Mouse (Mus musculus) hindbrain, embryonic 11.5 days (tissue): ENCODE data around the gene Clp1. TPM values are rescaled to one million over a fixed set of nuclear protein-coding genes. Genes with fewer than 3 reads are reported as not detected.
"Not testable (repeated sequence)": the region's sequence is repeated elsewhere in the genome, so short reads cannot be mapped to it uniquely, and the experiment has no call there.

Experiments
- ATAC-seq: fragments of 200-750 bp; cut with Nextera tagmentation; 2 replicates; pipeline ENCODE4 v1.8.0; 2017; ENCODE audit warnings: mild to moderate bottlenecking, moderate TSS enrichment, moderate library complexity; ENCODE audit not compliant: low FRiP score
- DNase-seq: peaks from one replicate; pipeline ENCODE4 v3.0.0-alpha.2; 2015; ENCODE audit warnings: low spot score
- H3K27ac ChIP-seq: fragments of 300-500 bp; sonication (generic); 2 replicates; pipeline ENCODE4 v1.5.1; 2014; ENCODE audit warnings: mild to moderate bottlenecking, low read depth, low read length
- H3K27me3 ChIP-seq: fragments of 300-500 bp; sonication (generic); 2 replicates; pipeline ENCODE4 v1.6.1; 2014; ENCODE audit warnings: mild to moderate bottlenecking, low read length, moderate library complexity, mixed read lengths; ENCODE audit not compliant: control insufficient read depth, insufficient read depth
- H3K36me3 ChIP-seq: fragments of 300-500 bp; sonication (generic); 2 replicates; pipeline ENCODE4 v1.6.1; 2014; ENCODE audit warnings: mild to moderate bottlenecking, low read length, moderate library complexity, mixed read lengths; ENCODE audit not compliant: control insufficient read depth, insufficient read depth
- H3K4me1 ChIP-seq: fragments of 300-500 bp; sonication (generic); replicated peaks from 2 replicates; pipeline ENCODE4 v1.6.1; 2014; ENCODE audit warnings: low read length, mixed read lengths; ENCODE audit not compliant: control insufficient read depth, insufficient read depth
- H3K4me2 ChIP-seq: fragments of 300-500 bp; sonication (generic); replicated peaks from 2 replicates; pipeline ENCODE4 v1.6.1; 2014; ENCODE audit warnings: mild to moderate bottlenecking, low read depth, low read length
- H3K4me3 ChIP-seq: fragments of 300-500 bp; sonication (generic); 2 replicates; pipeline ENCODE4 v1.5.1; 2014; ENCODE audit warnings: low read depth, low read length
- H3K9ac ChIP-seq: fragments of 300-500 bp; sonication (generic); 2 replicates; pipeline ENCODE4 v1.6.1; 2014; ENCODE audit warnings: low read depth, low read length
- H3K9me3 ChIP-seq: fragments of 300-500 bp; sonication (generic); 2 replicates; pipeline ENCODE4 v1.6.1; 2016; ENCODE audit warnings: low read length; ENCODE audit not compliant: control insufficient read depth
- WGBS: fragments of 180-500 bp; shearing (Covaris S2); extraction: QIAGEN DNeasy Blood & Tissue Kit; methylation state at CpG from one replicate; pipeline ENCODE4 v1.1.7; 2014; 5-methylcytosine and 5-hydroxymethylcytosine counted together
- polyA plus RNA-seq: library from polyadenylated mRNA; unstranded; fragments of >200 nt; fragmentation: Nextera tagmentation; extraction: Ambion mirVana; gene quantifications from 2 replicates; pipeline ENCODE4 v1.2.1, GENCODE M21; 2014

Gene Clp1
- polyA plus RNA-seq, 1 experiment from 2014 or later, result 44.3 TPM

DNA sequence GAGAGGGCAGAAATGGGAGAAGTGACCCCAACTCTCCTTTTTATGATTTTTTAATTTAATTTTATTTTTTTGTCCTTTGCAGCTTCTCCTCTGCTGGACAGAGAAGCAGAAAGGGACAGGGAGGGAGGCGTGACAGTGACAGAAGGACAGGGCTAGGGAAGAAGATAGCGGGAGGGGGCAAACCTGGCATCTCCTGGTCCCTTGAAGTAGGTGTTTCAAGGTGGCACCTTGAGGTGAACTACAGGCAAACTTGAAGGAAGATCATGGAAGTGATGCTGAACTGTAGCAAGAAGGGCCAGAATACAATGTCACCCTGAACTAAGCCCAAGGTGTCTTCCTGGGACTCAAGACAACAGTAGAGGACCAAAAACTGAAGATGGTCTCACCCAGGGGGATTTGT is 7.8 kb upstream of the Clp1 start:
- peak overlapping the region; percentile 86 for H3K9ac ChIP-seq
- H3K4me2 ChIP-seq, result peak overlapping the region; percentile 72
- WGBS, result 6% methylated on average over 2 of the region's 2 CpGs
- H3K9me3 ChIP-seq, result no peaks in the 10 kb centered on the region
- peaks cover 21% of the 10 kb centered on the region for H3K4me1 ChIP-seq
- H3K4me3 ChIP-seq, result peak overlapping the region; percentile 50
- no peaks in the 10 kb centered on the region for H3K27me3 ChIP-seq
- H3K27ac ChIP-seq, result peak overlapping the region; percentile 74
- ATAC-seq (no peak), DNase-seq (no peak)
- H3K36me3 ChIP-seq, result no peaks in the 10 kb centered on the region

- peaks cover 21% of the 10 kb centered on the region for H3K4me1 ChIP-seq
Measured at GRCm38 (mm10) chr2:84734351-84734864, 7.3 kb upstream of the Clp1 start.

GRCm38 (mm10) chr2:84733579-84734300 is 6.6 kb upstream of the Clp1 start, which contains the start of gene Ypel4:
Ypel4 (plus strand) TSS chr2:84734058.
- 5% methylated on average over 8 of the region's 8 CpGs for WGBS
- peak; percentile 69 for DNase-seq
- Histone ChIP-seq H3K27ac (peak within 1 kb of the TSS; percentile 74), H3K4me3 (peak within 1 kb of the TSS; percentile 50), H3K9ac (peak within 1 kb of the TSS; percentile 86), H3K4me1 (peaks cover 21% of the 10 kb centered on the region), H3K4me2 (peak within 1 kb of the TSS; percentile 72), H3K36me3 (no peaks in the 10 kb centered on the region), H3K9me3 (no peaks in the 10 kb centered on the region), H3K27me3 (no peaks in the 10 kb centered on the region)
- peak; percentile 63 for ATAC-seq

More at GRCm38 (mm10) chr2:84734351-84734864, 7.3 kb upstream of the Clp1 start:
- ATAC-seq (peak; percentile 51), DNase-seq (peak; percentile 76)
- under 1% methylated on average over 11 of the region's 11 CpGs for WGBS
- Histone ChIP-seq H3K27ac (peak overlapping the region; percentile 74), H3K36me3 (no peaks in the 10 kb centered on the region), H3K9me3 (no peaks in the 10 kb centered on the region), H3K27me3 (no peaks in the 10 kb centered on the region), H3K4me2 (peak overlapping the region; percentile 72), H3K9ac (peak overlapping the region; percentile 86), H3K4me3 (peak overlapping the region; percentile 50)

DNA sequence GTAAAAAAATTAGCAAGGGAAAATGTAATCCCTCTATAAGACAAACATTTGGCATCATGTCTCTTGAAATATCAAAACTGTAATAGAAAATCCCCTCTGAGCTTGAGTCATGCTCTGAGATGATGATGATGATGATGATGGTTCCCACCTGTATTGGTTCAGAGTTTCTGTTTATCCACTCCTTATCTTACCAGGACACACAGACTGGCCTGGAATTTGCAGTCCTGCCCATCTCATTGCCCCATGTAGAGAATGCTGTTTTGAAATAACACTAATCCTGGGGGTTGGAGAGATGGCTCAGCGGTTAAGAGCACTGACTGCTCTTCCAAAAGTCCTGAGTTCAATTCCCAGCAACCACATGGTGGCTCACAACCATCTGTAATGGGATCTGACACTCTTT is 5.2 kb upstream of the Clp1 start:
- H3K4me1 ChIP-seq, result peaks cover 9% of the 10 kb centered on the region; the same call in 1 of the 2 replicates
- no peak overlapping the region for H3K9ac ChIP-seq

DNA sequence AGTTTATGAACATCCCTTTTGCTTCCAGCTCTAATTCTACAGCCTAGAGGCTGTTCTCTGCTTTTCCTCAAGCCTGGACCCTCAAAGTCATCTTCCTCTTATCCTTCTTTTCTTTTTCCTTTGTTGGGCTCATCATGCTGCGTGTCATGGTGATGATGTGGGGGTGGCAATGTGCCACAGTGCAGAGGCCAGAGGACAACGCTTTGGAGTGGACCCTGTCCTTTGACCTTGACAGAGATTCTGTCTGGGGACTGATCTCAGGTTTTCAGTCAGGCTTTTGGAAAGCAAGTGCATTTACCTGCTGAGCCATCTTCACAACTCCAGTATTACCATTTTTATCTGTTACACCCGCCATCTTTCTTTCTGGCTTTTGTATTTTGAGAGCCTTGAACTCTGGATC is 4.1 kb upstream of the Clp1 start:
- ATAC-seq, result no peak

More for the DNA sequence above, 5.2 kb upstream of the Clp1 start:
- Histone ChIP-seq H3K36me3 (no peaks in the 10 kb centered on the region), H3K27ac (no peak overlapping the region), H3K4me2 (no peak overlapping the region), H3K4me3 (no peak overlapping the region), H3K9me3 (no peaks in the 10 kb centered on the region), H3K27me3 (no peaks in the 10 kb centered on the region)
- ATAC-seq (no peak), DNase-seq (no peak)
- WGBS, result 50% methylated on average over 1 of the region's 1 CpGs

DNA sequence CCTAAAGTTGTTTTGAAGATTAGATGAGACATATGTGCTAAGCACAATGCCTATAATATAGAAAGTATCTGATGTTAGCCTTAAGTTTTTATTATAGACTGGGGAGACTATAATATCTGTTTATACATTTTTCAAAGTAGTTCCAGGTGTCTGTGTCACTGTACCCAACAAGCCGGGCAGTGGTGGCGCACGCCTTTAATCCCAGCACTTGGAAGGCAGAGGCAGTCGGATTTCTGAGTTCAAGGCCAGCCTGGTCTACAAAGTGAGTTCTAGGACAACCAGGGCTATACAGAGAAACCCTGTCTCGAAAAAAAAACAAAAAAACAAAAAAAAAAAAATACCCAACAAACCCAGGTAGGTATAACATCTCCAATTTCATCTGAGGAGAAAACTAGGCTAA is 1.0 kb upstream of the Clp1 start:
- H3K4me1 ChIP-seq, DNase-seq, H3K36me3 ChIP-seq, H3K27me3 ChIP-seq, ATAC-seq, H3K9me3 ChIP-seq, H3K9ac ChIP-seq, H3K27ac ChIP-seq, H3K4me2 ChIP-seq, H3K4me3 ChIP-seq: not testable (repeated sequence)
- WGBS, result 82% methylated on average over 5 of the region's 5 CpGs

More for the DNA sequence above, 4.1 kb upstream of the Clp1 start:
- Histone ChIP-seq H3K4me1 (peaks cover 2% of the 10 kb centered on the region; the same call in 1 of the 2 replicates), H3K27ac (no peak overlapping the region), H3K9ac (no peak overlapping the region), H3K4me3 (no peak overlapping the region), H3K27me3 (no peaks in the 10 kb centered on the region), H3K4me2 (no peak overlapping the region), H3K36me3 (no peaks in the 10 kb centered on the region), H3K9me3 (no peaks in the 10 kb centered on the region)
- WGBS, result 84% methylated on average over 3 of the region's 3 CpGs
- DNase-seq, result no peak

DNA sequence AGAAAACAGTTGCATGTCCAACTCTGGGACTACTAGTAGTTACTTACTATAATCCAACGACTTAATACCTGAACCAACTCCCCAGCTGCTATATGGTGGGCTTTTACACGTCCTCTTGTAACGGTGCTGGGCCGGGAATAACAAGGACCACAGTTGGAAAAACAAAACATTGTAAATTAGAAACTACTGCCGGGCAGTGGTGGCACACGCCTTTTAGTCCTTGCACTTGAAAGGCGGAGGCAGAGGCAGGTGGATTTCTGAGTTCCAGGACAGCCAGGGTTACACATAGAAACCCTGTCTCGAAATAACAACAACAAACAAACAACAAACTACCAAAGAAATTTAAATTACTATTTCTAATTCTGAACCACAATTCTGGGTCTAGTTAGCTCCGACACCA is 434 bp downstream of the Clp1 start:
- ATAC-seq (peak; percentile 20), DNase-seq (no peak)
- H3K27me3 ChIP-seq, result no peaks in the 10 kb centered on the region
- no peaks in the 10 kb centered on the region for H3K9me3 ChIP-seq
- H3K9ac ChIP-seq, result peak overlapping the region; percentile 58
- H3K27ac ChIP-seq, result no peak overlapping the region
- peak overlapping the region; percentile 47 for H3K4me3 ChIP-seq
- peaks cover 3% of the 10 kb centered on the region for H3K36me3 ChIP-seq
- no peaks in the 10 kb centered on the region for H3K4me1 ChIP-seq
- H3K4me2 ChIP-seq, result peak overlapping the region; percentile 62
- 5% methylated on average over 9 of the region's 9 CpGs for WGBS

DNA sequence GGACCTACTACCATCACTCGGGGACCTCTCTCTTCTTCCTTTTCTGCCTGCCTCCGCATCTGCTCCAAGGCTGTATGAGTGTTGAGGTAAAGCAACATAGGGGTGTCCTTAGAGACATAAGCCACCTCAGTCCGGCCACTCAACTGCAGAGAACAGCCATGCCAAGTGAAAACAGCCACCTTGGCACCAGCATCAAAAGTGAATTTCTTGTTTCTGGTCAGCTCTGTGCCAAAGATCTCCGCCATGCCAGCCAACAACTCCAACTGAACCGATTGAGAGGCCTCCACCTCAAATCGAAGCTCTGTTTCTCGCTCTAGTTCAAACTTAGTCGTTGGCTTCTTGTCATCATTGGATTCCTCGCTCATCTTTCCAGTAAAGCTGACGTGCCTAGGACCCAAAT is 1.4 kb downstream of the Clp1 start:
- Histone ChIP-seq H3K9ac (no peak overlapping the region), H3K9me3 (no peaks in the 10 kb centered on the region), H3K36me3 (peaks cover 3% of the 10 kb centered on the region), H3K27me3 (no peaks in the 10 kb centered on the region), H3K4me3 (no peak overlapping the region; the same call in 1 of the 2 replicates), H3K4me1 (no peaks in the 10 kb centered on the region), H3K27ac (no peak overlapping the region), H3K4me2 (peak overlapping the region; percentile 62)
- DNase-seq, result no peak
- WGBS, result 95% methylated on average over 10 of the region's 10 CpGs
- ATAC-seq, result no peak

- DNase-seq (no peak), ATAC-seq (no peak)
- 96% methylated on average over 14 of the region's 14 CpGs for WGBS
- Histone ChIP-seq H3K36me3 (peaks cover 3% of the 10 kb centered on the region), H3K9ac (no peak overlapping the region), H3K4me1 (no peaks in the 10 kb centered on the region), H3K4me2 (no peak overlapping the region), H3K4me3 (no peak overlapping the region), H3K27ac (no peak overlapping the region), H3K27me3 (no peaks in the 10 kb centered on the region), H3K9me3 (no peaks in the 10 kb centered on the region)
Measured at GRCm38 (mm10) chr2:84723856-84724255, 3.3 kb downstream of the Clp1 start.
